Mouse (Mus musculus): ENCODE results near the gene Bst1.

Bst1 gene

GRCm38 (mm10) chr5:43810427-43811062 is 8.1 kb upstream of the Bst1 start:
- DNase-seq (ENCODE audit: low read depth, low spot score) = no peak

GRCm38 (mm10) chr5:43814536-43814935 is 4.1 kb upstream of the Bst1 start:
- DNase-seq (ENCODE audit: low read depth, low spot score) = no peak

GRCm38 (mm10) chr5:43815769-43816168 is 2.9 kb upstream of the Bst1 start:
- no peak for DNase-seq (ENCODE audit: low read depth, low spot score)

- DNase-seq (ENCODE audit: low read depth, low spot score) = no peak
Observed at GRCm38 (mm10) chr5:43820785-43821184, 2.1 kb downstream of the Bst1 start.

- DNase-seq (ENCODE audit: low read depth, low spot score) = no peak
Observed at GRCm38 (mm10) chr5:43821538-43821937, 2.9 kb downstream of the Bst1 start, which contains the start of gene Fbxl5. Gene Fbxl5, minus strand, starts transcription at chr5:43821638.

GRCm38 (mm10) chr5:43822199-43822598 is 3.5 kb downstream of the Bst1 start:
- no peak for DNase-seq (ENCODE audit: low read depth, low spot score)

GRCm38 (mm10) chr5:43822824-43823223 is 4.1 kb downstream of the Bst1 start:
- DNase-seq (ENCODE audit: low read depth, low spot score) = no peak

GRCm38 (mm10) chr5:43824580-43824979 is 5.9 kb downstream of the Bst1 start:
- DNase-seq (ENCODE audit: low read depth, low spot score) = no peak

- no peak for DNase-seq (ENCODE audit: low read depth, low spot score)
Observed at GRCm38 (mm10) chr5:43826883-43827282, 8.2 kb downstream of the Bst1 start.

GRCm38 (mm10) chr5:43827366-43827765 is 8.7 kb downstream of the Bst1 start:
- no peak for DNase-seq (ENCODE audit: low read depth, low spot score)

- DNase-seq (ENCODE audit: low read depth, low spot score) = no peak
Observed at GRCm38 (mm10) chr5:43836590-43836989, 17.9 kb downstream of the Bst1 start.

GRCm38 (mm10) chr5:43837372-43837771 is 18.7 kb downstream of the Bst1 start:
- no peak for DNase-seq (ENCODE audit: low read depth, low spot score)

GRCm38 (mm10) chr5:43841144-43842010 is 22.7 kb downstream of the Bst1 start:
- DNase-seq (ENCODE audit: low read depth, low spot score) = no peak

GRCm38 (mm10) chr5:43842011-43842285 is 23.3 kb downstream of the Bst1 start:
- no peak for DNase-seq (ENCODE audit: low read depth, low spot score)

GRCm38 (mm10) chr5:43842576-43843155 is 24.0 kb downstream of the Bst1 start:
- no peak for DNase-seq (ENCODE audit: low read depth, low spot score)

- no peak for DNase-seq (ENCODE audit: low read depth, low spot score)
Observed at GRCm38 (mm10) chr5:43845083-43845482, 26.4 kb downstream of the Bst1 start.

- DNase-seq (ENCODE audit: low read depth, low spot score) = no peak
Observed at GRCm38 (mm10) chr5:43845646-43846045, 27.0 kb downstream of the Bst1 start.

GRCm38 (mm10) chr5:43846227-43846626 is 27.5 kb downstream of the Bst1 start:
- no peak for DNase-seq (ENCODE audit: low read depth, low spot score)

- no peak for DNase-seq (ENCODE audit: low read depth, low spot score)
Observed at GRCm38 (mm10) chr5:43847555-43847954, 28.9 kb downstream of the Bst1 start.

GRCm38 (mm10) chr5:43848275-43848674 is 29.6 kb downstream of the Bst1 start:
- no peak for DNase-seq (ENCODE audit: low read depth, low spot score)

- no peak for DNase-seq (ENCODE audit: low read depth, low spot score)
Observed at GRCm38 (mm10) chr5:43853096-43853867, 34.6 kb downstream of the Bst1 start.

GRCm38 (mm10) chr5:43853868-43854488 is 35.3 kb downstream of the Bst1 start:
- no peak for DNase-seq (ENCODE audit: low read depth, low spot score)
